Mouse (Mus musculus) cortical plate, adult 2 months (tissue): ENCODE data around the gene Izumo4. TPM values are rescaled to one million over a fixed set of nuclear protein-coding genes. Genes with fewer than 3 reads are reported as not detected.

Experiments used
- H3K27ac ChIP-seq: fragments of 200-500 bp; 2 replicates; pipeline ENCODE4 v1.5.1; 2012; ENCODE audit warnings: low read length, control low read depth, inconsistent platforms; ENCODE audit not compliant: insufficient read depth
- H3K4me1 ChIP-seq: fragments of 200-500 bp; 2 replicates; pipeline ENCODE4 v1.6.1; 2011; ENCODE audit warnings: low read length; ENCODE audit not compliant: control insufficient read depth, insufficient read depth
- H3K4me3 ChIP-seq: fragments of 200-500 bp; 2 replicates; pipeline ENCODE4 v1.5.1; 2011; ENCODE audit warnings: mild to moderate bottlenecking, low read length, control low read depth; ENCODE audit not compliant: insufficient read depth
- CTCF ChIP-seq: fragments of 200-500 bp; IDR thresholded peaks from 2 replicates; pipeline ENCODE4 v1.5.1; 2011; ENCODE audit warnings: mild to moderate bottlenecking, control low read depth, low read length; ENCODE audit not compliant: insufficient read depth; ENCODE audit errors: extremely low read depth
- POLR2A ChIP-seq: fragments of 200-500 bp; IDR thresholded peaks from 2 replicates; pipeline ENCODE4 v1.6.1; 2011; ENCODE audit warnings: mild to moderate bottlenecking, low read length, control low read depth; ENCODE audit not compliant: insufficient read depth; ENCODE audit errors: extremely low read depth
- polyA plus RNA-seq: library from polyadenylated mRNA; depleted of rRNA; stranded (reverse); fragments of >200 nt; gene quantifications from 2 replicates; pipeline ENCODE4 v1.2.3, GENCODE M21; 2012

The Izumo4 gene
- polyA plus RNA-seq, 1 experiment = 111 TPM

DNA sequence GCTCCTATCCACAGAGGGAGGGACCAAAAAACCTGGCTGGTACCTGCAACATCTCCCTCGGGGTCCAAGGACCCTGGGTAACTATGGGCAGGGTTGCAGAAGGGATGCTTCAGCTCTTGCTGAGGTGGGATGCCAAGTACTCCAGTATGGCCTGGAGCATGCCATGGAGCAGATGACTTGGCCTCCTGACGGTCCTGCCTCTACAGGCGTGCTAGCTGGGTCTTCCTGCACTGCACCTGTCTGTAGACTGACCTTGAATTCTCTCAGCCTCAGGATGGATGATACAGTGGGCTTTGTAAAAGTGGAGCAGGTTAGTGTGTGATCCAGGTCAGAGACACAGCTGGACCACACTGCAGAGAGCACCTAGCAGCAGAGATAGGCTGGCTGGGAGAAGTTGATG lies 3.5 kb downstream of the Izumo4 start:
- H3K4me1 ChIP-seq = peaks cover 2% of the 10 kb centered on the region; the same call in 1 of the 2 replicates
- TF ChIP-seq POLR2A = no peak
- no peak overlapping the region for H3K27ac ChIP-seq
- no peak overlapping the region for H3K4me3 ChIP-seq

DNA sequence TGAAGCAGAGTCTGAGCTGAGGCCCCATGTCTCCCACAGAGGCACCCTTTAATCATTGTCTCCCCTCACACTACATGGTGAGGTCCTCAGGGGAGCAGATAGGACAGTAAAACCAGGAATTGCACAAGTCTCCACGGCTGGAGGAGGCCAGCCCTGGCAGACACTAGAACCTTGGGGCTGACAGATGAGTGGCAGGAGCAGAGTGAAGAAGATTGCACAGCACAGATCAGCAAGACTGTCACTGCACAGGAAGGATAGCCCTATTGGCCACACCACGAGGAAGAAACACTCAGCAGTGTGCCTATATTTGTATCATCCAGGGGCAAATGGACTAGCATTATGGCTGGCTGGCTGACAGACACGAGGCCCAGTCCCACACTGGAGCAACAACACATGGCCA lies 8.8 kb downstream of the Izumo4 start:
- TF ChIP-seq POLR2A = no peak
- TF ChIP-seq CTCF = no peak
- no peaks in the 10 kb centered on the region for H3K4me1 ChIP-seq
- no peak overlapping the region for H3K27ac ChIP-seq
- H3K4me3 ChIP-seq = no peak overlapping the region

DNA sequence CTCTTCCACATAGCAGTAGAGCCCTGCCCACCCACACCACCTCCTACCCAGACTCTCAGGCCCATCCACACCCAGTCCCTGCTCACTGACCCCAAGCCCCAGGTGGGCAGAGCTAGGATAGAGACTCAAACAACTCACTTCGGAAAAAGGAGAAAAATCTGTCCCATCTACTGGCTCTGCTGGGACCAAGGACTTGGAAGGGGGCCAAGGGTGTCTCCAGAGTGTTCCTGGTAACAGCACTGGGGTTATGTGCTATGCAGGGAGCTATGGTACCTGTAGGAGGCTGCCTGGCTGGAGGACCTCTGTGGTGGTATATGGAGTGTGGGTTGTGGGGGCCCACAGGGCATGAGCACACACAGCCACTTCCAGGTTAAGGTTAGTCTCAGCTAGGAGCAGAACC lies 15.3 kb downstream of the Izumo4 start:
- no peak for TF ChIP-seq CTCF
- TF ChIP-seq POLR2A = no peak
- H3K4me3 ChIP-seq = no peak overlapping the region
- no peak overlapping the region for H3K27ac ChIP-seq
- H3K4me1 ChIP-seq = no peaks in the 10 kb centered on the region

DNA sequence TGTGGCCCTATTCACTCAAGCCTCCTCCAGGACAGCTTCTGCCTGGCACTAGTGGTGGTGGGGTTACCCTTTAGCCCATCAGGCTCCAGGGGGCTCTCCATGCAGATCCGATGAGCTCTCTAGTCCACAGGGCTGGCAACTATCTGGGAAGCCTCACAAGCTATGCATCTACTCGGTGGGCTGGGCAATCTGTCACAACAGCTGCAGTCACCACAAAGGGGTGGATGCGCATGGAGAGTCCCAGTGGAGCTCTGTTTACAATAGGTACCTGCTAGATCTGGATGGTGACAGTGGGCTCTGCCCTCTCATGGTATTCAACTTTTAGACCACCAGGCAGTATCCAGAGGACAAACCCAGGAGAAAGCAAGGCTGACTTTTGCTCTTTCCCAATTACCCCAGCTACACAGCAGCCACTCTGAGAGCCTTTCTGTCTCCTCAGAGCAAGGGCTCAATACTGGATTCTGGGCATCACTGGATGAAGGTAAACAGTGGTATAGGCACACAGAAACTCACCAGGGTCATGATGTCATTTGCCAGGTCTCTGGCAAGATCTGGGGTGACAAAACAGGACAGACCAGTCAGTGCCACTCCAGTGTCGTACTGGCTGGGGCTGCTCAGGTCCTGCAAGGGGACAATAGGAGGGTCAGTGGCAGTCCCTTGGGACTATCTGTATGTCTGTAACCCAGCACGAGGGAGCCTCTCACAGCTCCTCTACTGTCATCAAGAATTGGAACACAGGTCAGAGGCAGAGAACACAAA lies 25.6 kb downstream of the Izumo4 start:
- Histone ChIP-seq H3K4me3 (no peak overlapping the region), H3K4me1 (peaks cover 1% of the 10 kb centered on the region; the same call in 1 of the 2 replicates), H3K27ac (no peak overlapping the region)
- no peak for TF ChIP-seq POLR2A
- TF ChIP-seq CTCF = no peak

DNA sequence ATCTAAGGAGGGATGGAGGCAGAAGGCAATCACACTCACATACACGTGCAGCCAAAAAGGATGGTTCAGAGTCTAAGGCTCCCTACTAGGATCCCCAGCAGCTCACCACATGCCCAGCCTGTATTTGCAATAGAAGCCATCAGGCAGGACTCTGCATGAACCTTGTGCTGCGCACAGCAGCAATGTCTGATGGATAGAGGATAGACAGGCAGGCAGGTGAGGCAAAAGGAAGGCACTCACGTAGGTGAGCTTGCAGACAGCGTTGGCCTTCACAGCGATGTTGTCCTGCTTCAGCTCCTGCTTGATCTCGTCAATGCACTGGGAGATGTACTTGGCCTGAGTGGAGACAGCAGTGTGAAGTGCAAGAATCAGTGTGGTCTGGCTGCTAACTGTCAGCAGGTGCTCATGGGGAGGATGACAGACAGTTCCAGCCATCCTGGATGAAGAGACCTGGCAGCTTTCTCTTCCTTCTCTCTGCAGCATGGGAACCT lies 30.7 kb downstream of the Izumo4 start:
- Histone ChIP-seq H3K4me3 (no peak overlapping the region), H3K4me1 (peaks cover 13% of the 10 kb centered on the region), H3K27ac (no peak overlapping the region)
- TF ChIP-seq POLR2A = no peak
- no peak for TF ChIP-seq CTCF

DNA sequence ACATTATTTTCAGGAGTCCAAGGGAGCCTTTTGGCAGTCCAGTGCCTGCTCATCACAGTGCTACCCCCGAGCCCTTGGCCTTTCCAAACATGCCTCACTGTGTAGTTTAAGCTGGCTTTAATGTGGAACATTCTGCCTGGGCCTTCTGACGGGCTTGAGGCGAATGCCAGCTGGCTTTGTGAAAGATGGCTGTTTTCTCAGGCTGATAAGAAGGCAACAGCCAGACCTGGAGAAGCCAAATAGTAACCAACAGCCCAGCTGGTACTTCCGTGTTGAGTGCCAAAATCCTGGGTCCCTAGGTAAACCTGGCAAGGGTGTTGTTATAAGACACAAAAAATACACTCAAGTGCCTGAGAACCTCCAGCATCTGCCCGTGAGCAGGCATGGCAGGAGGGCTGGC lies 34.7 kb downstream of the Izumo4 start:
- Histone ChIP-seq H3K27ac (no peak overlapping the region), H3K4me3 (no peak overlapping the region), H3K4me1 (peaks cover 15% of the 10 kb centered on the region)
- TF ChIP-seq POLR2A (no peak), CTCF (no peak)

DNA sequence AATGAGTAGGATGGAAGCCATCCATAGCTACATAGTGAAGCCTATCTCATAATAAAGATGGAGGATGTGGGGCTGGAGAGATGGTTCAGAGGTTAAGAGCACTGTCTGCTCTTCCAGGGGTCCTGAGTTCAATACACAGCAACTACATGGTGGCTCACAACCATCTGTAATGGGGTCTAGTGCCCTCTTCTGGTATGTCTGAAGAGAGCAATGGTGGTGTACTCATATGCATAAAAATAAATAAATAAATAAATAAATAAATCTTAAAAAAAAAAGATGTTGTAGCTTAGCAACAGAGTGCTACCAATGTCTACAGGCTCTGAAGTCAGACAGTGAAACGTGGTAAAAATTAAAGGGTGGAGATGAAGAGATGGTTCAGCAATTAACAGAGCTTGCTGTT lies 36.7 kb downstream of the Izumo4 start:
- TF ChIP-seq POLR2A (no peak), CTCF (no peak)
- Histone ChIP-seq H3K4me3 (no peak overlapping the region), H3K4me1 (peaks cover 13% of the 10 kb centered on the region), H3K27ac (no peak overlapping the region)

DNA sequence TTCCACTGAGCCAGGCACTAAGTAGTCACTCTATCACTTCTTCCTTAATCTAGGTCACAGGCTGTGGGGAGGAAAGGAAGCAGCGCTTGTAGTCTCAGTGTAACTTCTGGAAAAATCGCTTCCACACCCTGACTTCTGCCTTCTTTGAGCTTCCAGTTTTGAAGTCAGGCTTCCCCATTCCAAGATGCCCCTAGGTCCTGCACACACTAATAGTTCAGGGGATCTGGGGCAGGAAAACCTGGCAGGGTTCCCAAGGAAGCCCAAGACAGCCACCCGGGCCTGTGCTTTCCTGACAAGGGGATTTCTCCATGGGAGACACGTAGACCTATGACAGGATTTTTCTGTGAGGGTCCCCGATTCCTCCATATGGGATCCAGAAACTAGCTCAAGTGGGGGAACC lies 39.2 kb downstream of the Izumo4 start:
- peaks cover 13% of the 10 kb centered on the region for H3K4me1 ChIP-seq
- peak overlapping the region; percentile 6; the same call in 1 of the 2 replicates for H3K27ac ChIP-seq
- peak overlapping the region; percentile 99 for H3K4me3 ChIP-seq
- TF ChIP-seq CTCF = no peak
- TF ChIP-seq POLR2A = no peak

DNA sequence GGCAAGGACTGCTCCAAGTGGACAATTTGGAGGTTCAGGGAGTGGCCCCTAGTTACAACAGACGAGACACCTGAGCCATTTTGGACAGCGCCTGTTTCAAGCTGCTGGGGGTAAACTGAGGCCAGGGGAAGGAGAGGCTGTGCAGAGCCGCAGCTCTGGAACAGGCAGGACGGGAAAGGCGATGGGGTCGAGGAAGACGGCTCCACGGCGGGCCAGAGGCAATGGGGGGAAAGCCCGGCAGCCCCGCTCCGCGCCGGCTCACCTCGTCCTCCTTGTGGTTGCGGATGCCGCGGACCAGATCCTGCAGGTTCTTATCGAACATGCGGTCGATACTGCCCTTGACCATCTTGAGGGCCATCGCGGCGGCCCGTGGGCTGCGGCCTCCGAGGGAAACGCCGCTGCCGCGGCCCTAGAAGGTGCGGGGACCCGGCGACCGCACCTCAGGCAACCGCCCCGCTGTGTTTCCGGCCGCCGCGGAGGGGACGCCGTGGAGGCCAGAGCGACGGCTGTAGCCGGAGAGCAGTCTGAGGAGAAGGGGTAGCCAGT lies 39.7 kb downstream of the Izumo4 start:
- Histone ChIP-seq H3K27ac (peak overlapping the region; percentile 6), H3K4me3 (peak overlapping the region; percentile 99), H3K4me1 (peaks cover 11% of the 10 kb centered on the region)
- TF ChIP-seq POLR2A (no peak), CTCF (no peak)
